Mouse (Mus musculus): ENCODE data around the gene Gm4871.
A peak's percentile ranks its signal among the peaks of the same experiment; 100 is the strongest.
"Not testable (repeated sequence)": the region's sequence is repeated elsewhere in the genome, so short reads cannot be mapped to it uniquely, and the experiment has no call there.

- TF ChIP-seq EP300 (IDR thresholded peaks at IDR 0.05; ENCODE audit: low read depth): not testable (repeated sequence)
- TF ChIP-seq CTCF (IDR thresholded peaks at IDR 0.05; ENCODE audit: low read depth): 0 out of 2 replicates have a peak, but pooled peaks have one; percentile 9
Measured at GRCm38 (mm10) chr5:145016761-145017160, 15.8 kb downstream of the Gm4871 start.
